Mouse (Mus musculus) neural tube, embryonic 14.5 days (tissue): ENCODE measurements around the gene Cand1. TPM values are rescaled to one million over a fixed set of nuclear protein-coding genes. Genes with fewer than 3 reads are reported as not detected.

Experiments
- ATAC-seq: fragments of 200-750 bp; cut with Nextera tagmentation; 2 replicates; pipeline ENCODE4 v1.8.0; 2017; ENCODE audit warnings: low read depth, mild to moderate bottlenecking, moderate TSS enrichment, moderate library complexity
- H3K27ac ChIP-seq: fragments of 300-500 bp; sonication (generic); 2 replicates; pipeline ENCODE4 v1.5.1; 2014; ENCODE audit warnings: low read depth, mild to moderate bottlenecking, control low read depth, low read length, moderate library complexity, mixed read lengths
- H3K27me3 ChIP-seq: fragments of 300-500 bp; sonication (generic); 2 replicates; pipeline ENCODE4 v1.6.1; 2014; ENCODE audit warnings: low read length; ENCODE audit not compliant: control insufficient read depth, insufficient read depth
- H3K36me3 ChIP-seq: fragments of 300-500 bp; sonication (generic); 2 replicates; pipeline ENCODE4 v1.6.1; 2014; ENCODE audit warnings: low read length, mixed read lengths; ENCODE audit not compliant: control insufficient read depth, insufficient read depth
- H3K4me1 ChIP-seq: fragments of 300-500 bp; sonication (generic); 2 replicates; pipeline ENCODE4 v1.6.1; 2014; ENCODE audit warnings: low read length; ENCODE audit not compliant: control insufficient read depth, insufficient read depth
- H3K4me2 ChIP-seq: fragments of 300-500 bp; sonication (generic); 2 replicates; pipeline ENCODE4 v1.6.1; 2014; ENCODE audit warnings: mild to moderate bottlenecking, low read depth, low read length, control low read depth
- H3K4me3 ChIP-seq: fragments of 300-500 bp; sonication (generic); 2 replicates; pipeline ENCODE4 v1.5.1; 2014; ENCODE audit warnings: low read depth, low read length, control low read depth, mixed read lengths
- H3K9ac ChIP-seq: fragments of 300-500 bp; sonication (generic); replicated peaks from 2 replicates; pipeline ENCODE4 v1.6.1; 2014; ENCODE audit warnings: low read depth, mild to moderate bottlenecking, control low read depth, low read length, mixed read lengths
- H3K9me3 ChIP-seq: fragments of 300-500 bp; sonication (generic); 2 replicates; pipeline ENCODE4 v1.6.1; 2016; ENCODE audit warnings: low read length; ENCODE audit not compliant: control insufficient read depth
- WGBS: fragments of 180-500 bp; shearing (Covaris S2); extraction: QIAGEN DNeasy Blood & Tissue Kit; methylation state at CpG from one replicate; pipeline ENCODE4 v1.1.7; 2014; 5-methylcytosine and 5-hydroxymethylcytosine counted together
- polyA plus RNA-seq: library from polyadenylated mRNA; unstranded; fragments of >200 nt; fragmentation: Nextera tagmentation; extraction: Ambion mirVana; gene quantifications from 2 replicates; pipeline ENCODE4 v1.2.1, GENCODE M21; 2014

Cand1 gene
- polyA plus RNA-seq, 1 experiment from 2014 or later = 53.4 TPM

DNA sequence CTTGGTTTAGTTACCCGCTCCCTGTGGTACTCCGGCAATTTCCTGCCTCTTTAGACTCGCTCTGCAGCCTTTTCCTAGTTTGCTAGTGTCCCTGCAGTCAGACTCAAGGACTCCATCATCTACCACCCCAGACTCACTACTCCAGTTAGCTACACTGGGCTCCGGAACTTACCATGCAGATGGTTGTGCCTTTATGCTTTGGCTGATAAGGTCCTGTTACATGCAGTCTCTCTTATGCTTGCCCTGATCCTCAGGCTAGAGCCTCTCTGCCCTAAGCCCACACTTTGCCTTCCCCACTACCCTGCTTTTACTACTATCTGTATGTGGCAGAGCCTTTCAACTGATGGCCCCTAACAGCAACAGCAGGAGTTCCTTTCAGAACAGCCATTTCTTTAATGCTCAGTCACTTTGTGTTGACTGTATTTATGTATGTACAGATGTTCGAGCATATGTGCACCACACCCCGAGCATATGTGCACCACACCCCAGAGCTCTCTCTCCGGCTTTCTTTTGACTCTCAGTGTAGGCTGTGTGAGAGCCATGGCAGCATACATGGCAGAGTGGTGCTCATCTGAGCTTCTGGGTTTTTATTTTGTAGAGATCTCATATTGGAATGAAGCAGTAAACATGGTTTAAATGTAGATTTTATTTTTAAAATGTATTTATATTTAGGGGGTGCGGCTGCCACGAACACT is 41.5 kb downstream of the Cand1 start:
- no peaks in the 10 kb centered on the region for H3K9me3 ChIP-seq
- whole genome bisulfite sequencing = 88% methylated on average over 9 of the region's 9 CpGs
- peaks cover 19% of the 10 kb centered on the region for H3K36me3 ChIP-seq
- no peaks in the 10 kb centered on the region for H3K4me1 ChIP-seq
- H3K4me2 ChIP-seq = no peak overlapping the region
- no peaks in the 10 kb centered on the region for H3K27me3 ChIP-seq
- no peak overlapping the region for H3K9ac ChIP-seq
- H3K4me3 ChIP-seq = no peak overlapping the region
- ATAC-seq = peak; percentile 54; the same call in 1 of the 2 replicates
- no peak overlapping the region for H3K27ac ChIP-seq

DNA sequence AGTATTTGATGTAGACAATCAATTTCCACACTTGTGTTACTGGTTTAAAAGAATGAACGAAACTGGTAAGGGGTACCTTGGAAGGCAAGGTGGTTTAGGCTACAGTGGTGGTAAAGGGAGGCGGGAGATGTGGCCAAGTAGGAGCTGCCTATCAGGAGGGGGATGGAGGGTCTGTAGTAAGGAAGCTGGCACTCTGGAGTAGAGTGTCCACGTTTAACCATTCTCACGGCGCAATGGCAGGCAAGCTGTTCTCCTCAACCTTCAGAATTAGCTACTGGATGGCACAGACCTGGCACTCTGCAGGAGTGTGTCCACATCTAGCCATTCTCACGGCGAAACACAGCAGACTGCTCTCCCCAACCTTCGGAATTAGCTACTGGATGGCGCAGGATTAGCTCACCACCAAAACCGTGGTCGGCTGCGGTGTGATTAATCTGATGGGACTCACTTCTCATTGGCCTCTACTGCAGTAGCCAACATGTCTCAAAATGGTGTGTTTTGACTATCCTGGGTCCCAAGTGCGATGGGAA is 42.2 kb downstream of the Cand1 start:
- peaks cover 13% of the 10 kb centered on the region for H3K36me3 ChIP-seq
- no peaks in the 10 kb centered on the region for H3K9me3 ChIP-seq
- no peak overlapping the region for H3K4me2 ChIP-seq
- no peak overlapping the region for H3K4me3 ChIP-seq
- ATAC-seq = no peak
- no peak overlapping the region for H3K27ac ChIP-seq
- WGBS = 93% methylated on average over 13 of the region's 13 CpGs
- no peaks in the 10 kb centered on the region for H3K4me1 ChIP-seq
- H3K9ac ChIP-seq = no peak overlapping the region
- no peaks in the 10 kb centered on the region for H3K27me3 ChIP-seq

DNA sequence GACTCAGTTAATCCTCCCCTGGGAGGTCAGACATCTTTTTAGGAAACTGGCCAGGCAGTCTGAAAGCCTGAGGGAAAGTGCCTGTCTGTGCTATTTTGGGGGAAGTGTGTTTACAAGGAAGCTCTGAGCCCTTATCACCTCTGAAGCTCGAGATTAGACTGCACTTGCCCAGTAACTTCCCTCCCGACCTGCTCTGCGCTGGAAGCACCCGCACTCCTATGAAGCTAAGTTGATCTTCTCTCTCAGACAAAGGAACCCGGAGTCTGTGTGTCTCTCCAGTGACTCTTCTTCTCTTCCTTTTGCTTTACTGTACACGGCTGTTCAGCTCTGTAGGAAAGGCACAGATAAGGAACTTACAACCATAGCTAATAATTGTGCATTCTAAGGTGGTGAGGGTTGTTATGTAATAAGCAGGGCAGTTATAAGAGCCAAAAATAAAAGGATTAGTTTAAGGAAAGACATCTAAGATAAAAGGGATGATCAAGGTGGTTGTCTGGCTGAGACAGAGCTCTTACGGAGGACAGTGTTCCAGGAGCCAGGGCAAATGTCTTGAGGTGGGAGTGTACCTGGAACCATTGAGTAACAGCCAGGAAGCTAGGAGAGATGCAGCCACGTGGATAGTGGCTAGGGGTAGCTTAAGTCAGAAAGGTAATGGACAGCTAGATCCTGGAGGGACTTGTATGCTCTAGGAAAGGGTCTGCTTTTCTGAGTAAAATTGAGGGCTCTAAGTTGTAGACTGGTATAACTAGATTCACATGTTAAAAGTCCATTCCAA is 47.1 kb downstream of the Cand1 start:
- 78% methylated on average over 8 of the region's 8 CpGs for WGBS
- no peaks in the 10 kb centered on the region for H3K36me3 ChIP-seq
- no peaks in the 10 kb centered on the region for H3K9me3 ChIP-seq
- H3K9ac ChIP-seq = no peak overlapping the region
- H3K4me1 ChIP-seq = no peaks in the 10 kb centered on the region
- no peak overlapping the region for H3K27ac ChIP-seq
- H3K4me3 ChIP-seq = no peak overlapping the region
- no peak overlapping the region for H3K4me2 ChIP-seq
- H3K27me3 ChIP-seq = no peaks in the 10 kb centered on the region
- no peak for ATAC-seq

DNA sequence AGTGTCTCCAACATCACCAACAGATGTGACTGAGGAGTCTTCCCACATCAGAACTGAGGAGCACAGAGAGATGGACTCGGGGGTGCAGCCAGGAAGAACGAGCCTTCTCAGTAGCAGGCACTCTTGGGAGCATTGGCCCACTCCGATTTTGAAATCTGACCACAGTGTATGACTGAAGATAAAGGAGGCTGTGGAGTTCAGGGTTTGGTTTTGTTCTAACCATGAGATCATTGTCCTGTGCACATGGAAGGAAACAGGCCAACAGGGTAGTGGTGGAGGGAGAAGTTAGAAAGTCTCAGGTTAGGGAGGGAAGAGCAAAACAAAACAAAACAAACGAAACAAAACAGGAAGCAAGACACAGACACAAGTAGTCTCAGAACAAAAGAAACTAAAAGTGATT is 52.1 kb downstream of the Cand1 start:
- no peak for ATAC-seq
- H3K27me3 ChIP-seq = no peaks in the 10 kb centered on the region
- H3K27ac ChIP-seq = no peak overlapping the region
- H3K9me3 ChIP-seq = no peaks in the 10 kb centered on the region
- no peak overlapping the region for H3K4me2 ChIP-seq
- no peaks in the 10 kb centered on the region for H3K36me3 ChIP-seq
- WGBS = 77% methylated on average over 4 of the region's 4 CpGs
- no peak overlapping the region for H3K4me3 ChIP-seq
- H3K4me1 ChIP-seq = no peaks in the 10 kb centered on the region
- H3K9ac ChIP-seq = no peak overlapping the region

DNA sequence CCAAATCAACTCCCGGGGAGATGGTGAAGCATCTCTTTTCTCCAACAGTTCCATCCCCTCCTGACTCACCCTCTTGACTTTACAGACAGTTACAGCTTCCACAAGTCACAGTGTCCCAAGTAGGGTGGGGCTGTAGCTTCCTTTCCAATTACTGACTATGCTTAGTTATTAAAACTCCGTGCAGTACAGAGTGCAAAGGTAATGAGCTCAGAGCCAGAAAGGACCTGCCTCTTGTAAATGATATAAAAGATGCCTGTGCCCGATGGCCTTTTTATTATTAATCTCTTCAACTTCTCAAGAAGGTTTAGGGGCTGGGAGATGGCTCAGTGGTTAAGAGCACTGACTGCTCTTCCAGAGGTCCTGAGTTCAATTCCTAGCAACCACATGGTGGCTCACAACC is 70.2 kb downstream of the Cand1 start:
- Histone ChIP-seq H3K4me1 (no peaks in the 10 kb centered on the region), H3K36me3 (no peaks in the 10 kb centered on the region), H3K9ac (no peak overlapping the region), H3K4me3 (no peak overlapping the region), H3K27ac (no peak overlapping the region), H3K4me2 (no peak overlapping the region), H3K27me3 (no peaks in the 10 kb centered on the region), H3K9me3 (no peaks in the 10 kb centered on the region)
- ATAC-seq = no peak
- 92% methylated on average over 3 of the region's 3 CpGs for WGBS

DNA sequence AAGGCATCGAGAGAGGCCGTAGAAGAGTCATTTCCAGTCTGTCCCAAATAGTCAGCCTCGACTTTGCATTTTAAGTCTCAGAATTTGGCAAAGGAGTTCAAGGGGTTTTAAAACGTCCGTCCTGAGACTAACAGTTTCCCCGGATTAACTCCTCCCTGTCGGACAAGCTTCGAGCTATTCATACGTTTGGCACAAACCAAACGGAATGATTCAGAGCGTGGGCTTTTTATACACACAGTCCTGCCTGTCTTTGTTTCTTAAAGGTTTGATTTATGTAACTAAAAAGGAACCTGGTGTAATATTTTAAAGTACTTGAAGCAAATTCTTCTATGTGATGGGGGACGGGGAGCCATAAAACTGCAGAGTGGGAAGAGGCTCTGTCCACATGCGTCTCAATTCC is 70.6 kb downstream of the Cand1 start:
- H3K4me2 ChIP-seq = no peak overlapping the region
- no peaks in the 10 kb centered on the region for H3K9me3 ChIP-seq
- H3K9ac ChIP-seq = no peak overlapping the region
- no peak for ATAC-seq
- H3K27ac ChIP-seq = no peak overlapping the region
- no peaks in the 10 kb centered on the region for H3K36me3 ChIP-seq
- no peak overlapping the region for H3K4me3 ChIP-seq
- 75% methylated on average over 13 of the region's 13 CpGs for WGBS
- no peaks in the 10 kb centered on the region for H3K27me3 ChIP-seq
- H3K4me1 ChIP-seq = no peaks in the 10 kb centered on the region

DNA sequence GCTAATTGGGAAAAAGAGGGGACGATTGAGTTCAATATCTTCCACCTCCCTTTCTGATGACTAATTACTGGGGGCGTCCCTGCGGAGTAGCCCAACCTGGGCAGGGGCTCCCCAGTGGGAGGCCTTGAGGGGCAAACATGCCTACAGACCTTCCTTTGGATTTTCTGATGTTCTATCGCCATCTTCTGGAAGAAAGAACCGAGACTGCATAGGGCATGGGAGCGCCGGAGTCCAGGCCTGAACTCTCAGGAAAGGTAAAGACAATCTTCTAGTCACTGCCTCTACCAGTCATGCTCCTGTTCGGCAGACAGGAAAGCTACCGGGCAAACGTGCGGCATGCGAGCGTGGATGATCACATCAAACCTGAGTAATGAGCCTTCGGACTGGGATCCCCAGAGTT is 71.1 kb downstream of the Cand1 start:
- Histone ChIP-seq H3K4me1 (no peaks in the 10 kb centered on the region), H3K4me2 (no peak overlapping the region), H3K9me3 (no peaks in the 10 kb centered on the region), H3K27ac (no peak overlapping the region), H3K36me3 (no peaks in the 10 kb centered on the region), H3K27me3 (no peaks in the 10 kb centered on the region), H3K9ac (no peak overlapping the region), H3K4me3 (no peak overlapping the region)
- ATAC-seq = no peak
- 39% methylated on average over 14 of the region's 14 CpGs for WGBS

DNA sequence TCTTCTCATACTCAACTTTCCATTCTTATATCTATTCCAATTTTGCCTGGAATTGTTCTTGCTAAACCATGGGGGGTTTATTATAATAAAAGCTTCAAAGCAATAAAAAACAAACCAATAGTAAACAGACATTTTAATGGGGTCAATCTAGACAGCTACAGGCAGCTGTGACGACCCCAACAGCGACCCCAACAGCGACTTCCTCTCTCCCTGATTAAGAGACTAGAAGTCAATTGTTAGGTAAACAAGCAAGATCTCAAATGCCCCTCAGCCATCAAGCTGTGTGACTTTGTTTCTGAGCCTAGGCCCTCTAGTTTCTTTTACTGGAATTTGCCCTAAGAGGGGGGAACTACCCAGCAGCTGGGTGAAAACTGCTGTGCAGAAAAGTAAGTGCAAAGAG is 72.0 kb downstream of the Cand1 start:
- H3K36me3 ChIP-seq = no peaks in the 10 kb centered on the region
- H3K4me1 ChIP-seq = no peaks in the 10 kb centered on the region
- no peak overlapping the region for H3K27ac ChIP-seq
- no peak for ATAC-seq
- no peaks in the 10 kb centered on the region for H3K9me3 ChIP-seq
- H3K9ac ChIP-seq = no peak overlapping the region
- WGBS = 6% methylated on average over 3 of the region's 3 CpGs
- H3K4me3 ChIP-seq = no peak overlapping the region
- H3K4me2 ChIP-seq = no peak overlapping the region
- no peaks in the 10 kb centered on the region for H3K27me3 ChIP-seq

GRCm38 (mm10) chr10:119165051-119165450 is 74.8 kb downstream of the Cand1 start:
- Histone ChIP-seq H3K4me3 (no peak overlapping the region), H3K27ac (no peak overlapping the region), H3K36me3 (no peaks in the 10 kb centered on the region), H3K9ac (no peak overlapping the region), H3K4me2 (no peak overlapping the region), H3K9me3 (no peaks in the 10 kb centered on the region), H3K27me3 (no peaks in the 10 kb centered on the region), H3K4me1 (no peaks in the 10 kb centered on the region)
- ATAC-seq = no peak
- WGBS = 99% methylated on average over 10 of the region's 10 CpGs
